Mouse (Mus musculus) embryonic facial prominence, embryonic 10.5 days (tissue): ENCODE measurements around the gene Ano6. TPM values are rescaled to one million over a fixed set of nuclear protein-coding genes. Genes with fewer than 3 reads are reported as not detected.
A peak's percentile ranks its signal among the peaks of the same experiment; 100 is the strongest.

ENCODE experiments used
- DNase-seq: peaks from one replicate; pipeline ENCODE4 v3.0.0-alpha.2; 2017; ENCODE audit warnings: low spot score
- H3K27ac ChIP-seq: fragments of 300-500 bp; sonication (generic); replicated peaks from 2 replicates; pipeline ENCODE4 v1.5.1; 2016; ENCODE audit warnings: mild to moderate bottlenecking
- H3K27me3 ChIP-seq: fragments of 300-500 bp; sonication (generic); replicated peaks from 2 replicates; pipeline ENCODE4 v1.6.1; 2016; ENCODE audit warnings: low read depth, mild to moderate bottlenecking; ENCODE audit not compliant: poor library complexity, severe bottlenecking
- H3K36me3 ChIP-seq: fragments of 300-500 bp; sonication (generic); replicated peaks from 2 replicates; pipeline ENCODE4 v1.6.1; 2016; ENCODE audit warnings: mild to moderate bottlenecking, moderate library complexity
- H3K4me1 ChIP-seq: fragments of 300-500 bp; sonication (generic); 2 replicates; pipeline ENCODE4 v1.6.1; 2016
- H3K4me3 ChIP-seq: fragments of 300-500 bp; sonication (generic); 2 replicates; pipeline ENCODE4 v1.5.1; 2016; ENCODE audit warnings: mild to moderate bottlenecking, moderate library complexity
- H3K9me3 ChIP-seq: fragments of 300-500 bp; sonication (generic); 2 replicates; pipeline ENCODE4 v1.6.1; 2016; ENCODE audit warnings: mild to moderate bottlenecking
- WGBS: fragments of 180-500 bp; shearing (Covaris S2); methylation state at CpG from one replicate; pipeline ENCODE4 v1.1.7; 2016; 5-methylcytosine and 5-hydroxymethylcytosine counted together
- polyA plus RNA-seq: library from polyadenylated mRNA; unstranded; fragments of >200 nt; fragmentation: Nextera tagmentation; extraction: Ambion mirVana; gene quantifications from 2 replicates; pipeline ENCODE4 v1.2.1, GENCODE M21; 2016

Ano6 gene
- polyA plus RNA-seq, 1 experiment from 2014 or later, result 41.6 TPM

DNA sequence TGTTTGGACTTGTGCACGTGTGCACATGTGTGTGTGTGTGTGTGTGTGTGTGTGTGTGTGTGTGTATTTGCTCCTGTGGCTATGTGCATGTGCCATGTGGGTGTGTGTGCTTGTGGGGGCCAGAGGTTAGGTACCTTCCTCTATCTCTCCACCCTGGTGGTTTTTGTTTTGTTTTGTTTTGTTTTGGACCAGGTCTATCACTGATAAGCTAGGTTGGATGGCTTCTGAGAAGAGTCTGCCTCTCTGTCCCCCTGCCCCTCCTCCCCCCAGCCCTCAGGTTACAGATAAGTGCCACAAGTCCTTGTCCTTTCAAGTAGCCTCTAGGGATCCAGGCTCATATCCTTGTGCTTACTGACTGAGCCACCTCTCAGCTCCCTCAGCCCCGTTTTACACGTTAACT is 49.1 kb downstream of the Ano6 start:
- Histone ChIP-seq H3K36me3 (no peaks in the 10 kb centered on the region), H3K27ac (no peak overlapping the region), H3K9me3 (no peaks in the 10 kb centered on the region), H3K27me3 (no peaks in the 10 kb centered on the region), H3K4me3 (no peak overlapping the region), H3K4me1 (peaks cover 63% of the 10 kb centered on the region)
- WGBS, result 68% methylated on average over 3 of the region's 3 CpGs
- DNase-seq, result no peak

DNA sequence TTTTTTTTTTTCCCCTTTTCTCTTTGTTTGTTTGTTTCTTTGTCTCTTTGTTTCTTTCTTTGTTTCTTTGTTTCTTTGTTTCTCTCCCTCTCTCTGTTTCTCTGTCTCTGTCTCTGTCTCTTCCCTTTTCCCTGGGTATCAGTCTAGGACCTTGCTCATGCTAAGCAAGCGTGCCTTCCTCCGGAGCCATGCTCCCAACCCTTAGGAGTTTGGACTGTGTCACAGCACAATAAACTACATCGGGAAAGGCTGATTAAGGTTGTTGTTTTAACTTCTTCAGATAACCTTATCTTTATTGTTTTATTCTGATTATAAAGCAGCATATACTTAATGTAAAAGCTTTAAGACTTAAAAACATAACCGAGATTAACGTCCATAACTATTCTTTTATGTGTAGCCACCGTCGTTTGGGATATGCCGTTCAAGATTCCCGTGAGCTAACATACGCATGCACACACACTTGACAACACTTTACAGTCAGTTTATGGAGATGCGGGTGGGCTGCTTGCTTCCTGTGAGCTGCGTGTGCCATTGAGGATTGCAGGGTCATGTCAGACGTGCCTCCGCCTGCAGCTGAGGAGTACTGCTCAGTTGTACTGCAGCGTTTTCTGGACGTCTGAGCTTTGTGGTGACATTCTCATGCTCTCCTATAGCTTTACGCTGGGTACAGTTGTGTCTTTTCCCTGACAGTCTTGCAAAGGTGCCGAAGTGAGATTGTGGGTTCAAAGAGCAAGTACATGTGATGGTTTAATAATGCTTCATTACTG is 52.7 kb downstream of the Ano6 start:
- no peaks in the 10 kb centered on the region for H3K9me3 ChIP-seq
- no peak overlapping the region for H3K4me3 ChIP-seq
- H3K4me1 ChIP-seq, result peaks cover 51% of the 10 kb centered on the region
- no peaks in the 10 kb centered on the region for H3K27me3 ChIP-seq
- H3K27ac ChIP-seq, result no peak overlapping the region
- WGBS, result 87% methylated on average over 18 of the region's 18 CpGs
- no peaks in the 10 kb centered on the region for H3K36me3 ChIP-seq
- no peak for DNase-seq

DNA sequence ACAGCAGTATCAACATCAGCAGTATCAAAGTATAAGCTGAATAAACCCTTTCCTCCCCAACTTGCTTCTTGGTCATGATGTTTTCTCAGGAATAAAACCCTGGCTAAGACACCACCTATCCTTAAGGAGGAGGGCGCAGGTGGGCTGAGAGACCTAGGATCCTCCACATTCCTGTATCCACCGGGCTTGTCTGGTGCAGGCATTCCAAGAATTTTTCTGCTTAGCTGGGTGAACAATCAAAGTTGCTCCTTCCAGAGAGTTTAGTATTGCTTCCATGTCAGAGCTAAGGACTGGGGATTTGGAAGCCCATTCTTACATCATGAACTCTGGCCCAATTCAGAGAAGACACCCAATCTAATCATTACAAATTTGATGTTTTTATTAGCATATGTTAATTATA is 53.8 kb downstream of the Ano6 start:
- DNase-seq, result no peak
- 49% methylated on average over 2 of the region's 2 CpGs for WGBS

DNA sequence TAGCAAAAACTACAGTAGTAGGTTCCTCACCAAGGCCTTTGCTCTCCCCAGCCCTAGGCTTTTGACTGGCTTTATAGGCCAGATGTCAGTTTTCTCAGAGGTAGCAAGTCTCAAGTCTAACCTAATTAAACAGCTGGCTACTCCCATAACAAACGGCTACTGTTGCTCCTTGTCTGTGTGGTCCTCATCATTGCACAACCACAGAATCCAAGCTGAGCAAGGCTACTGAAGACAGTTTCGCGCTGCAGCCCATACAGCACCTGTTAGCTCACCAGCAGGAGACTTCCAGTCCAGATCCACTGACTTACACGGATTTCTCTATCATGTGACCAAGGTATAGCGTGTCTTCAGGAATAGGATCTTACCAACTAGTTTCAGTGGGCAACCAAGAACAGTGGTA is 55.5 kb downstream of the Ano6 start:
- Histone ChIP-seq H3K36me3 (no peaks in the 10 kb centered on the region), H3K27me3 (no peaks in the 10 kb centered on the region), H3K27ac (no peak overlapping the region), H3K9me3 (no peaks in the 10 kb centered on the region), H3K4me1 (peaks cover 46% of the 10 kb centered on the region), H3K4me3 (no peak overlapping the region)
- DNase-seq, result no peak
- 81% methylated on average over 5 of the region's 5 CpGs for WGBS

More for the DNA sequence above, 53.8 kb downstream of the Ano6 start:
- H3K27ac ChIP-seq, result no peak overlapping the region
- H3K36me3 ChIP-seq, result no peaks in the 10 kb centered on the region
- H3K4me3 ChIP-seq, result no peak overlapping the region
- no peaks in the 10 kb centered on the region for H3K9me3 ChIP-seq
- H3K27me3 ChIP-seq, result no peaks in the 10 kb centered on the region
- H3K4me1 ChIP-seq, result peaks cover 44% of the 10 kb centered on the region

DNA sequence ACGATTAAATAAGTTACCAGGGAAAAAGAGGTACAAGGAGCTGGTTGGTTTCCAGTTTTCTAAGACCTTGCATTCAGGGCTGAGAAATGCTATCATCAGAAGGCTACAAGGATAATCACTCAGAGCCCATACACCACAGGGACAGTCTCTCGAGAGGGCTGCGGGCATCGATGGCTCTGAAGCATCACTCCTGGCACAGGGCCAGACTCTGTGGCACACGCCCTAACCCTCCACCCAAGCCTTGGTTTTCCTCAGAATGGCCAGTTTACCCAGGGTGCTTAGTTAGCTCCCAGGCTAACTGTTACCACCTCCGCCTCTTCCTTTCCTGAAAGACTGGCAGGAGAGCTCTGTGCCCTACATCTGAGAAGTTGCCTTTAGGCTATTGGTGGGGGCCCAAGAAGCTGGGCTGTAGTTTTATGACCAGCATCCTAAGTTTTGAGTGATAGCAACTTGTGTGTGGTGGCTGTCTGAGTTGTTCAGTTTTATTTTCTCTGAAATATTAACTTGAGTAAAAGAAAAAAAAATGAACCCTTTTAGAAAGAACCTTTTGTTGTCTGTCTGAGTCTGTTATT is 57.9 kb downstream of the Ano6 start:
- WGBS, result 86% methylated on average over 6 of the region's 6 CpGs
- Histone ChIP-seq H3K4me1 (peaks cover 44% of the 10 kb centered on the region), H3K27me3 (no peaks in the 10 kb centered on the region), H3K9me3 (no peaks in the 10 kb centered on the region), H3K4me3 (no peak overlapping the region), H3K36me3 (no peaks in the 10 kb centered on the region), H3K27ac (no peak overlapping the region)
- no peak for DNase-seq

DNA sequence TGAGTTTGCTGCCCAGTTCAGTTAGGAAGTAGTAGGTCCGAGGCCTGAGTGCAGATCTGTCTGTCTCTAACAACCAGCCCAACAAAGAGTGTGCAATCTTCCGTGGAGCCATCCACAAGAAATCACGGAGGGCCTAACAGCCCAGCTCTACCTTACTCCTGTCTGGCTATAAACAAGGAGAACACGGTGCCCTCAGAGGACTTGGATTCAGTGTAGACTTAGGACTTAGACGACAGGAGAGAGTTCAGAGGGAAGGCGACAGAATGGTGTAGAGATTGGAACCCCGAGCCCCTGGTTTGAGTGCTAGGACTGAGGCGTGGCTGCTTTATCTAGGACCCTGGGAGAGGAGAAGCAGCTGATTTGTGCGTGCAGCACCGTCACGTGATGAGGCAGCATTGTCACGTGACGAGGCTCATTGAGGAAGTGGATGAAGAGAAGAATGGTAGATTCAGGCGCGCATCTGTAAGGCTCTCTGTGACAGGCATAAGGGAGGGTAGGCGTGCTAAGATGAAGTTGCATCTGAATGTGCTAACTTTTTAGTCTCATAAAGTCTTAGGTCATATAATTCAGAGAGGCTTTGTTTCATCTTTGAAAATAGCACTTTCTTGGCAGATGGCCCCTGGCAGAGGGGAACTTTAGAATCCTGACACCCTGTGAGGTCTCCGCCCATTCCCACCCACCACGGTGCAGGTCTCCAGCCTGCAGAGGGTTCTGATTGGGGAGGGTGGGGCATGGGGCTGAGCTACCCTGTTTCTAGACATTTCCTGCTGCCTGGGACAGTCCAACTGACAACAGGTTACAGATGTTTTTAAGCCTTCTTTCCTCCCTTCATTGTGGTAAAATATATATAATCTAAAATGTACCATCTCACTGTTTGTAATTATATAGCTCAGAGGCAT is 59.1 kb downstream of the Ano6 start:
- H3K27me3 ChIP-seq, result no peaks in the 10 kb centered on the region
- no peak overlapping the region for H3K4me3 ChIP-seq
- no peak for DNase-seq
- no peaks in the 10 kb centered on the region for H3K9me3 ChIP-seq
- H3K36me3 ChIP-seq, result no peaks in the 10 kb centered on the region
- peaks cover 32% of the 10 kb centered on the region for H3K4me1 ChIP-seq
- WGBS, result 74% methylated on average over 18 of the region's 18 CpGs
- H3K27ac ChIP-seq, result no peak overlapping the region

DNA sequence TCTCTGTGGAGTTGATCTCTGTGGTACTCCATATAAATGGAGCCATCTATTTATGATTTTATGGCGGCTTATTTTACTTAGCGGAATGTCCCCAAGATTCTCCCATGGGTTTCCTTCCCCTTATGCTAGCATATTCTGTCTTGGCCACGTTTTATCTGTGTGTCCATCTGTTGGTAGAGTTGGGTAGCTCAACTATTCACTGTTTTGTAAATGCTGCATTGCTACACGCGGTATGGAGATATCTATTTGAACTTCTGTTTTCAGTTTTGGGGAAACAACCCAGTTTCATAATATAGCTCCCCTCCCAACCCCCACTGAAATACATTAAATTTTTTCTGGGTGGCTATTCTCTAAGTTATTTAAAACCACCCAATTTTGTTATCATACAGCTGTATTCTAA is 59.9 kb downstream of the Ano6 start:
- no peaks in the 10 kb centered on the region for H3K27me3 ChIP-seq
- 92% methylated on average over 5 of the region's 5 CpGs for WGBS
- no peak overlapping the region for H3K27ac ChIP-seq
- no peaks in the 10 kb centered on the region for H3K9me3 ChIP-seq
- peaks cover 31% of the 10 kb centered on the region for H3K4me1 ChIP-seq
- DNase-seq, result no peak
- no peak overlapping the region for H3K4me3 ChIP-seq
- no peaks in the 10 kb centered on the region; the same call in 1 of the 2 replicates for H3K36me3 ChIP-seq

DNA sequence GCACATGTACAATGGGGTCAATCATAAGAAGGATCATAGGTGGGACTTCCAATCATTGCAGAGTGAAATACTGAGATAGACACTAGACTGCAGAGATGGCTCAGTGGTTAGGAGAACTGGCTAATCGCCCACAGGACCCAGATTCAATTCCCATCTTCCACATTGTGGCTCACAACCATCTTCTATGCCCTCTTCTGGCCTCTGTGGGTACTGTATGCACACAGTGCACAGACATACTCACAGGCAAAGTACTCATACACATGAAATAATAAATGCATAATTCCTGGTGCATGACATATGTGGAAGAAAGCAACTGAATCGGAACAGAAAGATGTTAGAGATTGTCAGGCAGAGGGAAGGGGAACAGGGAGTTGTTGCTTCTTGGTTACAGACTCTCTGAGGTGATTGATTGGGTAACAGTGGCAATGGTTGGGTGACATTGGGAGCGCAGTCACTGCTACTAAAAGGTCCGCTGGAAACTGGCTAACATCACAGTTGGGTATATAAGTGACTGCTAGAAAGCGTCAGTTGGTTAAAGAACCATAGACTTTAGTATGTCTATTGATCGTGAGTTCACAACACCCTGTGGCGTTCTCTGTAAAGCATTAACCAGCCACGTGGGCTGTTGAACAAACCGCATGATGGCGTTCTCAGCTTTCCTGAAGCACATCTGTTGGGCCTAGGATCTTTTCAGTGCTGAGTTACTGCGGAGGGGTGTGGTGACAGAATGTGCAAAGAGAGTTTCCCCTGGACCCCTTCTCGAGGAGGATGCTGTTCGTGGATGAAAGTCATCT is 64.6 kb downstream of the Ano6 start:
- Histone ChIP-seq H3K4me3 (no peak overlapping the region), H3K36me3 (no peaks in the 10 kb centered on the region; the same call in 1 of the 2 replicates), H3K4me1 (peaks cover 22% of the 10 kb centered on the region), H3K27ac (no peak overlapping the region), H3K9me3 (no peaks in the 10 kb centered on the region), H3K27me3 (no peaks in the 10 kb centered on the region)
- no peak for DNase-seq
- 92% methylated on average over 13 of the region's 13 CpGs for WGBS

DNA sequence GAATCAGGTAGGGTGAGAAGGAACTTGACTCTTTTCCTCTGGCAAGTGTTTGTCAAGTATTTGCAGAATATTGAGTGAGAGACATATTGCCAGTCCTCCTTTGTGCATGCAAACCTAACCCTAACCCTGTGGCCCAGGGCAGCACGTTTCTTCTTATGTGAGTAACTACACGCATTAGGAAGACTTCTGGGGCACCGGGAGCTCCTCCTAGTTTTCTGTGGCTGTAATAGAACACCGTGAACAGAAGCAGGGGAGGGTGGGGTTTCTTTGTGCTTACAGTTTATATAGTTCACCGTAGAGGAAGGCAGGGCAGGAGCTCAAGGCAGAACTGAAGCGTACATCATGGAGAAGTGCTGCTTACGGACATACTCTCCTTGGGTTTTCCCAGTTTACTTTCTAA is 65.3 kb downstream of the Ano6 start:
- Histone ChIP-seq H3K9me3 (no peaks in the 10 kb centered on the region), H3K27ac (peak overlapping the region; percentile 45), H3K4me1 (peaks cover 22% of the 10 kb centered on the region), H3K36me3 (no peaks in the 10 kb centered on the region; the same call in 1 of the 2 replicates), H3K27me3 (no peaks in the 10 kb centered on the region), H3K4me3 (no peak overlapping the region)
- peak; percentile 39 for DNase-seq
- WGBS, result 45% methylated on average over 7 of the region's 7 CpGs

DNA sequence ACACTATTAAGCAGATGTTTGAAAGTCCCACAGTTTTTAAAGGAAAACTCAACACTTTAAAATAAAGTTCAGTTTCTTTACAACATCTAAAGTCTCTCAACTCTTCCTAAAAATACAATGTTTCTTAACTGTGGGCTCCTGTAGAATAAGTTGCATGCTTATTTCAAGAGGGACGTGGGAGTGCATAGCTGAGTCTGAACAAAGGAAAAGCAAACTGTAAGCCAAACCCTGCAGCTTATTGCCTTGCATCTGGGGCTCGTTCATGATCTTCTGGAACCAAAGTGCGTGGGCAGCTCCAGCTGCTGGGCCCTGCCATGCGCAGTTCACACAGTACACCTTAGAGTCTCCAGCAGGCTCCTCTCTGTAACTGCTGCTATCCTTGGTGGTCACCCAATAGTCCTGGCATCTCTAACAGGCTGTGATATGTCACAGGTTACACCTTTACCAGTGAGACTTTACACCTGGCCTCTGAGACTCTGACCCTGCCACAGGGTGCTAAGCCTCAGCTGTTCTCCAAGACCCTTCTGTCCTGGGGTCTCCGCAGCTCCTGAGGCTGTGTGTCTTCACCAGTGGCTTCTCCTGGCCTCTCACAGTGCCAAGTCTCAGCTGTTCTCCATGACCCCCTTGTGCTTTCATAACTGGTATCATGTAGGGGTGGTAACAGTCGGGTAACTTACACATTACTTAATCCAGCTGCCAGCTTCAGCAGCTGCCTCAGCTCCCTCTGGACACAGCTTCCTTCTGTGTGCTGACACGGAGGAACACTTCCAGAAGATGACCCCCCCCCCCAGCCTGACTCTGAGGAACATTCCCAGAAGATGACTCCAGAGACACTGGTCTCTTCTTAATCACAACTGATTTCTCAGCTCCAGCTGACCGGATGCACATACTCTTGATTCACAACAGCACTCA is 66.3 kb downstream of the Ano6 start:
- no peaks in the 10 kb centered on the region for H3K27me3 ChIP-seq
- H3K9me3 ChIP-seq, result no peaks in the 10 kb centered on the region
- no peaks in the 10 kb centered on the region; the same call in 1 of the 2 replicates for H3K36me3 ChIP-seq
- no peak overlapping the region for H3K27ac ChIP-seq
- DNase-seq, result no peak
- peaks cover 22% of the 10 kb centered on the region for H3K4me1 ChIP-seq
- WGBS, result 80% methylated on average over 8 of the region's 8 CpGs
- no peak overlapping the region for H3K4me3 ChIP-seq

DNA sequence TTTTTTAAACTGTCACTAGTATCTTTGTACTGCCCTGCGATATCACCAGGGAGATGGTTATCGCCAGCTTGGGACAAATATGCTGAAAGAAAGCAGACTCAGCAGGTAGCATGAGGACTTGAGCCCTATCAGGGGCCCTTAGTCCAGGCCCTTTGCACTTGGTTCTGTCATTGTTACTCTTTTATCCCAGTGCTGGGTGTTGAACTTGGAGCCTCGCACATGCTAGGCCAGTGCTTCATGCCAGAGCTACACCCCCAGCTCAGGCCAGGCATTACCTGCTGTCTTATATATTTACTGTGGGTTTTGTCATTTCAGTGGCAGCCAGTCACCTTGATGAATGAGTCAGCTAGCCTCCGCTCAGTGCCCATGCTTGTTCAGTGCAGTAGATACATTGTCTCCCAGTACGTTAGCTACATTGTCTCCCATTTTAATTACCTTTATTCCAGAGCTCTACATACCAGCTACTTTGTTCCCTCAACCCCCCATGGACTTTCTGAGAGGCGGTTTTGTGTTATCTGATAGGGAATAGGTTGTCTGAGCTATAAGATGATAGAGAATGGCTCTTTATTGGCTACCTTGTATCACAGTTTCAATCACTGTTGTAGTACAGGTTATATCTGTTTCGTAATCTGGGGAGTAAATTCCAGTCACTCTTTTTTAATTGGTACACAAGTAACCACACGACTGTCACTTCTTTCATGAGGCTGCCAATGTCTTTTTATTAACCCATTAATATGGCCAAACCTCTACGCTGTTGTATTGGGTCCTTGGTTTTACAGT is 68.4 kb downstream of the Ano6 start:
- H3K4me3 ChIP-seq, result no peak overlapping the region
- WGBS, result 87% methylated on average over 9 of the region's 9 CpGs

More for the DNA sequence above, 68.4 kb downstream of the Ano6 start:
- Histone ChIP-seq H3K27me3 (no peaks in the 10 kb centered on the region), H3K27ac (no peak overlapping the region), H3K4me1 (peaks cover 20% of the 10 kb centered on the region), H3K36me3 (no peaks in the 10 kb centered on the region; the same call in 1 of the 2 replicates), H3K9me3 (no peaks in the 10 kb centered on the region)
- DNase-seq, result no peak
